Mouse (Mus musculus): ENCODE results near the gene B4galnt3. TPM values are rescaled to one million over a fixed set of nuclear protein-coding genes. Genes with fewer than 3 reads are reported as not detected.

B4galnt3 gene
- total and polyA plus RNA-seq, 2 experiments: 1.2 TPM

GRCm38 (mm10) chr6:120159133-120159901 is 135.0 kb downstream of the B4galnt3 start:
- no peaks in the 10 kb centered on the region for H3K36me3 ChIP-seq (ENCODE audit: control insufficient read depth, insufficient read depth, low read length)
- no peaks in the 10 kb centered on the region; the same call in 1 of the 2 replicates for H3K4me1 ChIP-seq (ENCODE audit: control insufficient read depth, insufficient read depth, low read length)
- no peaks in the 10 kb centered on the region for H3K79me2 ChIP-seq (ENCODE audit: control insufficient read depth, insufficient read depth, low read length)
- no peak for TF ChIP-seq POLR2A (IDR thresholded peaks at IDR 0.05; ENCODE audit: extremely low read depth, insufficient read depth, low read length)
- no peak for TF ChIP-seq CTCF (IDR thresholded peaks at IDR 0.05; ENCODE audit: low read depth, low read length)
- H3K9ac ChIP-seq (ENCODE audit: low read depth, low read length): no peak overlapping the region
- H3K27ac ChIP-seq (replicated peaks; ENCODE audit: insufficient read depth, low read depth, low read length): no peak overlapping the region; the same call in 1 of the 2 replicates
- no peak overlapping the region for H3K4me3 ChIP-seq (ENCODE audit: insufficient read depth, low read depth, low read length)
- H3K27me3 ChIP-seq (ENCODE audit: control insufficient read depth, insufficient read depth, low read length): no peaks in the 10 kb centered on the region
- 25% methylated on average over 9 of the region's 9 CpGs for WGBS
- peak; percentile 27 for DNase-seq (ENCODE audit: extremely low read depth, low read depth, low spot score)

- 90% methylated on average over 6 of the region's 6 CpGs for WGBS
- H3K27ac ChIP-seq (replicated peaks; ENCODE audit: insufficient read depth, low read depth, low read length): no peak overlapping the region
- no peak overlapping the region for H3K9ac ChIP-seq (ENCODE audit: low read depth, low read length)
- TF ChIP-seq POLR2A (IDR thresholded peaks at IDR 0.05; ENCODE audit: extremely low read depth, insufficient read depth, low read length) (no peak), CTCF (IDR thresholded peaks at IDR 0.05; ENCODE audit: low read depth, low read length) (no peak)
- H3K4me1 ChIP-seq (ENCODE audit: control insufficient read depth, insufficient read depth, low read length): no peaks in the 10 kb centered on the region; the same call in 1 of the 2 replicates
- no peaks in the 10 kb centered on the region for H3K79me2 ChIP-seq (ENCODE audit: control insufficient read depth, insufficient read depth, low read length)
- DNase-seq (ENCODE audit: extremely low read depth, low read depth, low spot score): no peak
- H3K36me3 ChIP-seq (ENCODE audit: control insufficient read depth, insufficient read depth, low read length): no peaks in the 10 kb centered on the region
- no peaks in the 10 kb centered on the region for H3K27me3 ChIP-seq (ENCODE audit: control insufficient read depth, insufficient read depth, low read length)
- no peak overlapping the region for H3K4me3 ChIP-seq (ENCODE audit: insufficient read depth, low read depth, low read length)
These were observed 136.9 kb downstream of the B4galnt3 start for GRCm38 (mm10) chr6:120157479-120157878.

GRCm38 (mm10) chr6:120155510-120155909 is 138.8 kb downstream of the B4galnt3 start:
- TF ChIP-seq CTCF (IDR thresholded peaks at IDR 0.05; ENCODE audit: low read depth, low read length) (no peak), POLR2A (IDR thresholded peaks at IDR 0.05; ENCODE audit: extremely low read depth, insufficient read depth, low read length) (no peak)
- DNase-seq (ENCODE audit: extremely low read depth, low read depth, low spot score): peak; percentile 26
- Histone ChIP-seq H3K9ac (ENCODE audit: low read depth, low read length) (no peak overlapping the region), H3K27me3 (ENCODE audit: control insufficient read depth, insufficient read depth, low read length) (no peaks in the 10 kb centered on the region), H3K79me2 (ENCODE audit: control insufficient read depth, insufficient read depth, low read length) (no peaks in the 10 kb centered on the region), H3K4me1 (ENCODE audit: control insufficient read depth, insufficient read depth, low read length) (no peaks in the 10 kb centered on the region; the same call in 1 of the 2 replicates), H3K36me3 (ENCODE audit: control insufficient read depth, insufficient read depth, low read length) (no peaks in the 10 kb centered on the region), H3K4me3 (ENCODE audit: insufficient read depth, low read depth, low read length) (no peak overlapping the region), H3K27ac (replicated peaks; ENCODE audit: insufficient read depth, low read depth, low read length) (0 out of 2 replicates have a peak overlapping the region, but pooled peaks have one; percentile 35)
- 89% methylated on average over 4 of the region's 4 CpGs for WGBS

GRCm38 (mm10) chr6:120154526-120155309 is 139.6 kb downstream of the B4galnt3 start:
- Histone ChIP-seq H3K27ac (replicated peaks; ENCODE audit: insufficient read depth, low read depth, low read length) (no peak overlapping the region), H3K4me3 (ENCODE audit: insufficient read depth, low read depth, low read length) (no peak overlapping the region), H3K4me1 (ENCODE audit: control insufficient read depth, insufficient read depth, low read length) (no peaks in the 10 kb centered on the region; the same call in 1 of the 2 replicates), H3K36me3 (ENCODE audit: control insufficient read depth, insufficient read depth, low read length) (no peaks in the 10 kb centered on the region), H3K79me2 (ENCODE audit: control insufficient read depth, insufficient read depth, low read length) (no peaks in the 10 kb centered on the region), H3K9ac (ENCODE audit: low read depth, low read length) (no peak overlapping the region), H3K27me3 (ENCODE audit: control insufficient read depth, insufficient read depth, low read length) (no peaks in the 10 kb centered on the region)
- peak; percentile 40 for DNase-seq (ENCODE audit: extremely low read depth, low read depth, low spot score)
- no peak for TF ChIP-seq POLR2A (IDR thresholded peaks at IDR 0.05; ENCODE audit: extremely low read depth, insufficient read depth, low read length)
- no peak for TF ChIP-seq CTCF (IDR thresholded peaks at IDR 0.05; ENCODE audit: low read depth, low read length)
- WGBS: 79% methylated on average over 5 of the region's 5 CpGs

Other genes starting within 250 kb of the B4galnt3 start
- not detected in 2 replicates for gene Ninj2, start 201.2 kb downstream of the B4galnt3 start, total RNA-seq (2014; rRNA removed)
- gene Ninj2, start 201.2 kb downstream of the B4galnt3 start, polyA plus RNA-seq (2012; rRNA removed): not detected in 2 replicates
- gene D330020A13Rik, start 195 bp downstream of the B4galnt3 start, total RNA-seq (2014; rRNA removed): not detected in 2 replicates
- gene D330020A13Rik, start 195 bp downstream of the B4galnt3 start, polyA plus RNA-seq (2012; rRNA removed): not detected in 2 replicates
- 20.8 and 24.2 TPM in 2 replicates for gene Kdm5a, start 69.6 kb upstream of the B4galnt3 start, total RNA-seq (2014; rRNA removed)
- gene Kdm5a, start 69.6 kb upstream of the B4galnt3 start, polyA plus RNA-seq (2012; rRNA removed): 1.7 and 2.2 TPM in 2 replicates
- gene Ccdc77, start 69.8 kb upstream of the B4galnt3 start, total RNA-seq (2014; rRNA removed): 4.5 and 5.0 TPM in 2 replicates
- gene Ccdc77, start 69.8 kb upstream of the B4galnt3 start, polyA plus RNA-seq (2012; rRNA removed): 1.0 and 1.5 TPM in 2 replicates
- gene Il17ra, start 168.7 kb upstream of the B4galnt3 start, total RNA-seq (2014; rRNA removed): 3.6 and 6.5 TPM in 2 replicates
- 13.2 and 20.7 TPM in 2 replicates for gene Il17ra, start 168.7 kb upstream of the B4galnt3 start, polyA plus RNA-seq (2012; rRNA removed)
- under 0.01 TPM in 1 of 2 replicates, not detected in the other for gene Tmem121b, start 199.2 kb upstream of the B4galnt3 start, total RNA-seq (2014; rRNA removed)
- not detected in 2 replicates for gene Tmem121b, start 199.2 kb upstream of the B4galnt3 start, polyA plus RNA-seq (2012; rRNA removed)
- 21.1 and 22.3 TPM in 2 replicates for gene Hdhd5, start 236.8 kb upstream of the B4galnt3 start, total RNA-seq (2014; rRNA removed)
- gene Hdhd5, start 236.8 kb upstream of the B4galnt3 start, polyA plus RNA-seq (2012; rRNA removed): 32.6 and 36.7 TPM in 2 replicates

All from liver, adult 2 months (tissue).